Mouse (Mus musculus) embryonic facial prominence, embryonic 14.5 days (tissue): ENCODE results near the gene Rnf207. TPM values are rescaled to one million over a fixed set of nuclear protein-coding genes. Genes with fewer than 3 reads are reported as not detected.
A peak's percentile ranks its signal among the peaks of the same experiment; 100 is the strongest.

Source experiments
- ATAC-seq: fragments of 200-750 bp; cut with Nextera tagmentation; 2 replicates; pipeline ENCODE4 v1.8.0; 2017; ENCODE audit warnings: low read depth, moderate number of reproducible peaks, moderate TSS enrichment
- DNase-seq: peaks from one replicate; pipeline ENCODE4 v3.0.0-alpha.2; 2015; ENCODE audit warnings: low spot score
- H3K27ac ChIP-seq: fragments of 300-500 bp; sonication (generic); replicated peaks from 2 replicates; pipeline ENCODE4 v1.5.1; 2014; ENCODE audit warnings: low read depth, mild to moderate bottlenecking, low read length, moderate library complexity
- H3K27me3 ChIP-seq: fragments of 300-500 bp; sonication (generic); replicated peaks from 2 replicates; pipeline ENCODE4 v1.6.1; 2014; ENCODE audit warnings: low read length; ENCODE audit not compliant: control insufficient read depth, insufficient read depth
- H3K36me3 ChIP-seq: fragments of 300-500 bp; sonication (generic); 2 replicates; pipeline ENCODE4 v1.6.1; 2014; ENCODE audit warnings: low read length, mixed read lengths; ENCODE audit not compliant: control insufficient read depth, insufficient read depth
- H3K4me1 ChIP-seq: fragments of 300-500 bp; sonication (generic); 2 replicates; pipeline ENCODE4 v1.6.1; 2014; ENCODE audit warnings: antibody characterized with exemption, low read length; ENCODE audit not compliant: control insufficient read depth, insufficient read depth
- H3K4me2 ChIP-seq: fragments of 300-500 bp; sonication (generic); 2 replicates; pipeline ENCODE4 v1.6.1; 2014; ENCODE audit warnings: low read depth, mild to moderate bottlenecking, low read length, moderate library complexity, mixed read lengths
- H3K4me3 ChIP-seq: fragments of 300-500 bp; sonication (generic); 2 replicates; pipeline ENCODE4 v1.5.1; 2014; ENCODE audit warnings: low read depth, mild to moderate bottlenecking, low read length
- H3K9ac ChIP-seq: fragments of 300-500 bp; sonication (generic); 2 replicates; pipeline ENCODE4 v1.6.1; 2014; ENCODE audit warnings: low read depth, mild to moderate bottlenecking, low read length, moderate library complexity, mixed read lengths
- H3K9me3 ChIP-seq: fragments of 300-500 bp; sonication (generic); 2 replicates; pipeline ENCODE4 v1.6.1; 2016; ENCODE audit warnings: low read length; ENCODE audit not compliant: control insufficient read depth
- WGBS: fragments of 180-500 bp; shearing (Covaris S2); extraction: QIAGEN DNeasy Blood & Tissue Kit; methylation state at CpG from one replicate; pipeline ENCODE4 v1.1.7; 2014; 5-methylcytosine and 5-hydroxymethylcytosine counted together
- polyA plus RNA-seq: library from polyadenylated mRNA; unstranded; fragments of >200 nt; fragmentation: Nextera tagmentation; extraction: Ambion mirVana; gene quantifications from 2 replicates; pipeline ENCODE4 v1.2.1, GENCODE M21; 2014

Rnf207 gene
- polyA plus RNA-seq, 1 experiment from 2014 or later, result 0.84 TPM

GRCm38 (mm10) chr4:152324641-152325562 is 6.1 kb upstream of the Rnf207 start:
- Histone ChIP-seq H3K9me3 (no peaks in the 10 kb centered on the region), H3K36me3 (peaks cover 25% of the 10 kb centered on the region), H3K4me2 (peak overlapping the region; percentile 46), H3K27me3 (no peaks in the 10 kb centered on the region), H3K4me3 (peak overlapping the region; percentile 99), H3K27ac (no peak overlapping the region; the same call in 1 of the 2 replicates), H3K9ac (peak overlapping the region; percentile 45; the same call in 1 of the 2 replicates), H3K4me1 (peaks cover 12% of the 10 kb centered on the region)
- DNase-seq (no peak), ATAC-seq (peak; percentile 13; the same call in 1 of the 2 replicates)
- WGBS, result 54% methylated on average over 16 of the region's 16 CpGs

- no peak overlapping the region for H3K27ac ChIP-seq
- H3K36me3 ChIP-seq, result no peaks in the 10 kb centered on the region
- peaks cover 1% of the 10 kb centered on the region; the same call in 1 of the 2 replicates for H3K4me1 ChIP-seq
- H3K27me3 ChIP-seq, result peaks cover 26% of the 10 kb centered on the region
- WGBS, result 45% methylated on average over 5 of the region's 5 CpGs
- no peaks in the 10 kb centered on the region for H3K9me3 ChIP-seq
- no peak overlapping the region for H3K4me3 ChIP-seq
- no peak for ATAC-seq
- DNase-seq, result no peak
- H3K4me2 ChIP-seq, result no peak overlapping the region
- H3K9ac ChIP-seq, result no peak overlapping the region
Measured at GRCm38 (mm10) chr4:152321464-152321863, 2.7 kb upstream of the Rnf207 start.

GRCm38 (mm10) chr4:152317631-152318033 is 1.2 kb downstream of the Rnf207 start:
- no peak for ATAC-seq
- no peak overlapping the region for H3K9ac ChIP-seq
- peaks cover 63% of the 10 kb centered on the region for H3K27me3 ChIP-seq
- no peak overlapping the region for H3K4me3 ChIP-seq
- peaks cover 6% of the 10 kb centered on the region; the same call in 1 of the 2 replicates for H3K4me1 ChIP-seq
- H3K36me3 ChIP-seq, result no peaks in the 10 kb centered on the region
- H3K4me2 ChIP-seq, result no peak overlapping the region
- H3K9me3 ChIP-seq, result no peaks in the 10 kb centered on the region
- DNase-seq, result no peak
- no peak overlapping the region for H3K27ac ChIP-seq
- WGBS, result 83% methylated on average over 6 of the region's 6 CpGs

- H3K4me1 ChIP-seq, result peaks cover 9% of the 10 kb centered on the region
- no peak for ATAC-seq
- H3K4me3 ChIP-seq, result peak overlapping the region; percentile 35
- H3K4me2 ChIP-seq, result peak overlapping the region; percentile 53
- no peak overlapping the region for H3K27ac ChIP-seq
- H3K9me3 ChIP-seq, result no peaks in the 10 kb centered on the region
- no peaks in the 10 kb centered on the region for H3K36me3 ChIP-seq
- peaks cover 83% of the 10 kb centered on the region for H3K27me3 ChIP-seq
- DNase-seq, result no peak
- WGBS, result under 1% methylated on average over 43 of the region's 43 CpGs
- H3K9ac ChIP-seq, result peak overlapping the region; percentile 34; the same call in 1 of the 2 replicates
Measured at GRCm38 (mm10) chr4:152315498-152316213, 3.1 kb downstream of the Rnf207 start.

- ATAC-seq (no peak), DNase-seq (no peak)
- no peak overlapping the region for H3K27ac ChIP-seq
- H3K9ac ChIP-seq, result no peak overlapping the region
- H3K4me2 ChIP-seq, result peak overlapping the region; percentile 65; the same call in 1 of the 2 replicates
- H3K4me3 ChIP-seq, result no peak overlapping the region; the same call in 1 of the 2 replicates
- peaks cover 82% of the 10 kb centered on the region for H3K27me3 ChIP-seq
- peaks cover 9% of the 10 kb centered on the region for H3K4me1 ChIP-seq
- H3K9me3 ChIP-seq, result no peaks in the 10 kb centered on the region
- H3K36me3 ChIP-seq, result no peaks in the 10 kb centered on the region
Measured at GRCm38 (mm10) chr4:152313934-152314333, 4.9 kb downstream of the Rnf207 start.

- Histone ChIP-seq H3K4me2 (peak overlapping the region; percentile 65), H3K9me3 (no peaks in the 10 kb centered on the region), H3K27ac (no peak overlapping the region), H3K4me1 (peaks cover 9% of the 10 kb centered on the region), H3K27me3 (peaks cover 75% of the 10 kb centered on the region), H3K36me3 (no peaks in the 10 kb centered on the region), H3K9ac (peak overlapping the region; percentile 57), H3K4me3 (peak overlapping the region; percentile 35)
- 3% methylated on average over 21 of the region's 29 CpGs for WGBS
- peak; percentile 41; the same call in 1 of the 2 replicates for ATAC-seq
- no peak for DNase-seq
Measured at GRCm38 (mm10) chr4:152313211-152313632, 5.6 kb downstream of the Rnf207 start.

- Histone ChIP-seq H3K4me1 (peaks cover 9% of the 10 kb centered on the region), H3K4me2 (peak overlapping the region; percentile 65; the same call in 1 of the 2 replicates), H3K36me3 (no peaks in the 10 kb centered on the region), H3K4me3 (peak overlapping the region; percentile 12; the same call in 1 of the 2 replicates), H3K27ac (no peak overlapping the region), H3K9me3 (no peaks in the 10 kb centered on the region), H3K27me3 (peaks cover 64% of the 10 kb centered on the region), H3K9ac (no peak overlapping the region; the same call in 1 of the 2 replicates)
- DNase-seq (no peak), ATAC-seq (no peak)
- 4% methylated on average over 14 of the region's 14 CpGs for WGBS
Measured at GRCm38 (mm10) chr4:152312186-152312585, 6.6 kb downstream of the Rnf207 start.

GRCm38 (mm10) chr4:152307542-152307941 is 11.3 kb downstream of the Rnf207 start:
- no peak overlapping the region for H3K4me2 ChIP-seq
- peaks cover 19% of the 10 kb centered on the region for H3K27me3 ChIP-seq
- 73% methylated on average over 9 of the region's 9 CpGs for WGBS
- peaks cover 20% of the 10 kb centered on the region for H3K36me3 ChIP-seq
- no peak overlapping the region for H3K27ac ChIP-seq
- no peak for ATAC-seq
- H3K4me1 ChIP-seq, result peaks cover 4% of the 10 kb centered on the region; the same call in 1 of the 2 replicates
- H3K4me3 ChIP-seq, result no peak overlapping the region
- no peak for DNase-seq
- no peak overlapping the region for H3K9ac ChIP-seq
- no peaks in the 10 kb centered on the region for H3K9me3 ChIP-seq
